In the genomic region with DNA sequence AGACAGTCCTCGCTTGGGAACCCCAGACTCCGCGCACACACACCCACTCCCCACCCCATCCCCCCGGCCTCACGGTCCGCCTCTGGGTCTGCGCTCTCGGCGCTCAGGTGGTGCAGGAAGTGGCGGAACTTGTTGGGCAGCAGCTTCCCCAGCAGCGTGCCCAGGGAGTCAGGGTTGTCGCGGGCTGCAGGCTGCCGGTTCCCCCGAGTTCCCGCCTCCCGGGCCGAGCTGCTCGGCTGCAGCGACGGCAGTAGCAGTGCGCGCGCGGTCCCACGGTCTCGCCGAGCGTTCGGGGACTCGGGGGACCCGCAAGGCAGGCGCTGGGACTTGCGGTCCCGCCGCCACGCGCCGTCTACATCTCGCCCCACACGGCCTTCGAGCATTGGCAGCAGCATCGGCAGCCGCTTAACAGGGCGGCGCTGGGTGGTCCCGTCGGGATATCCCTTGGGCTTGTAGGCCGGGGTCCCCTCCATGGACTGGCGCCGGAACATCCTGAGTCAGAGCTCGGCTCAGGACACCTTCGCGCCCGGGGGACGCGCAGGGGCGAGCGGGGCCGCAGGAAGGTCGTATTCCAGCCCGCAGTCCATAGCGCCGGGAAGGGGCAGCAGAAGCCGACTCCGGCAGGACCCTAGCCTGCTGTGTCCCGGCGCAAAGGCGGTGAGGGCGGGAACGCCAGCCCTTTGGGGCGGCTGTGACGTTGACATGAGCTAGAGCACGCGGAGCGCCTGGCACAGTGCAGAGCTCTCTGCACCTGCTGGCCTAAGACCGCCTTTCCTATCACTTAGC, we compare ENCODE assay signal across 8 mouse cellular contexts. TPM values are rescaled to one million over a fixed set of nuclear protein-coding genes. Genes with fewer than 3 reads are reported as not detected.
A peak's percentile ranks its signal among the peaks of the same experiment; 100 is the strongest.
DNase-seq lines count a peak whose midpoint lies in the region; ATAC-seq and TF ChIP-seq lines count a peak whose summit lies in the region.

No protein-coding gene starts in this region.

- no peaks in the 10 kb centered on the region for H3K36me3 ChIP-seq in limb, embryonic 12.5 days
- no peaks in the 10 kb centered on the region for H3K36me3 ChIP-seq in myocyte (ENCODE audit: control insufficient read depth, insufficient read depth)

- peak overlapping the region; percentile 90 for H3K4me2 ChIP-seq in limb, embryonic 12.5 days
- H3K4me2 ChIP-seq in myocyte (ENCODE audit: low read depth), result peak overlapping the region; percentile 2

- ATAC-seq in limb, embryonic 12.5 days (ENCODE audit: insufficient number of reproducible peaks, insufficient read depth, low FRiP score, low TSS enrichment, low read depth), result no peak

- no peak overlapping the region for H3ac ChIP-seq in myocyte (ENCODE audit: control insufficient read depth, insufficient read length)

- H3K27me3 ChIP-seq in limb, embryonic 12.5 days, result peaks cover 46% of the 10 kb centered on the region
- H3K27me3 ChIP-seq in myocyte (ENCODE audit: control insufficient read depth, insufficient read depth, insufficient read length), result peaks cover 10% of the 10 kb centered on the region

- peak; percentile 34 to 46 for DNase-seq in cerebellum, adult 18-20 months
- no peak for DNase-seq in cerebellum, adult 8-10 months
- DNase-seq in urinary bladder, postnatal 25 days (ENCODE audit: low spot score), result peak; percentile 21
- no peak for DNase-seq in urinary bladder, postnatal 4 days (ENCODE audit: low spot score in 2 of 2)
- DNase-seq in heart, postnatal 14 days, result peak; percentile 48 to 49
- DNase-seq in adipocyte (ENCODE audit: low spot score), result no peak

- peak overlapping the region; percentile 69 for H3K9ac ChIP-seq in limb, embryonic 12.5 days (replicated peaks)

- H3K4me3 ChIP-seq in limb, embryonic 12.5 days (replicated peaks), result peak overlapping the region; percentile 57
- H3K4me3 ChIP-seq in myocyte, result no peak overlapping the region

- WGBS in limb, embryonic 12.5 days, result under 1% methylated on average over 77 of the region's 77 CpGs

- no peaks in the 10 kb centered on the region for H3K79me2 ChIP-seq in myocyte (ENCODE audit: control insufficient read depth, insufficient read depth)

- H3K27ac ChIP-seq in limb, embryonic 12.5 days, result no peak overlapping the region

- TF ChIP-seq POLR2A in myocyte (IDR thresholded peaks at IDR 0.05; ENCODE audit: insufficient read length, low read depth), result no peak

- intact Hi-C loops in heart, postnatal 14 days (cut with DNase I), result no loop called here

- peaks cover 37% of the 10 kb centered on the region for H3K4me1 ChIP-seq in limb, embryonic 12.5 days (replicated peaks)

- H3K9me3 ChIP-seq in limb, embryonic 12.5 days, result no peaks in the 10 kb centered on the region

TF ChIP-seq in myocyte, 11 proteins besides CTCF, POLR2A, EP300 and RAD21:
- peak in 1 of 3 experiments; percentile 6 for TF ChIP-seq MYOD1 (IDR thresholded peaks at IDR 0.05; ENCODE audit: control insufficient read depth in 1 of 3, insufficient read length in 2 of 3, low read depth in 2 of 3)
- TF ChIP-seq TCF3 (IDR thresholded peaks at IDR 0.05; ENCODE audit: insufficient read length, low read depth), result no peak
TF ChIP-seq in myocyte: peak in this region for 1.

RNA-seq across cellular contexts. Expression of a gene that starts 2.2 kb away (rescaled TPM):
- 1 to 10 TPM in 1 of 2 experiments, under 1 TPM in 1; 0.57 to 1.0 TPM for total RNA-seq in heart, postnatal 14 days (2021)
- 3.1 and 5.4 TPM in 2 replicates for polyA plus RNA-seq in limb, embryonic 12.5 days (2016; fragmentation: Nextera tagmentation; extraction: Ambion mirVana)
- polyA plus RNA-seq in myocyte (2012; fragmentation: generic; extraction: Trizol), result 0.12 TPM

RNA-seq across cellular contexts. Expression of a gene that starts 6.4 kb away (rescaled TPM):
- total RNA-seq in heart, postnatal 14 days (2021), result 10 to 100 TPM; 30.0 to 34.5 TPM
- 103 and 108 TPM in 2 replicates for polyA plus RNA-seq in limb, embryonic 12.5 days (2016; fragmentation: Nextera tagmentation; extraction: Ambion mirVana)
- polyA plus RNA-seq in myocyte (2012; fragmentation: generic; extraction: Trizol), result 71.2 TPM

RNA-seq across cellular contexts. Expression of a gene that starts 28.9 kb away (rescaled TPM):
- 1 to 10 TPM; 7.9 to 9.0 TPM for total RNA-seq in heart, postnatal 14 days (2021)
- polyA plus RNA-seq in limb, embryonic 12.5 days (2016; fragmentation: Nextera tagmentation; extraction: Ambion mirVana), result 44.9 and 47.4 TPM in 2 replicates
- 44.9 TPM for polyA plus RNA-seq in myocyte (2012; fragmentation: generic; extraction: Trizol)

RNA-seq across cellular contexts. Expression of a gene that starts 33.5 kb away (rescaled TPM):
- 1 to 10 TPM in 1 of 2 experiments, under 1 TPM in 1; 0.80 to 1.2 TPM for total RNA-seq in heart, postnatal 14 days (2021)
- 194 and 201 TPM in 2 replicates for polyA plus RNA-seq in limb, embryonic 12.5 days (2016; fragmentation: Nextera tagmentation; extraction: Ambion mirVana)
- 21.8 TPM for polyA plus RNA-seq in myocyte (2012; fragmentation: generic; extraction: Trizol)

Comparison
In these comparisons a context has a peak if more than half of its experiments do, and no peak if none do; other contexts are left out.
1. DNase-seq: peak in cerebellum, adult 18-20 months (2 of 2), urinary bladder, postnatal 25 days (single experiment) and heart, postnatal 14 days (2 of 2); none in cerebellum, adult 8-10 months (single experiment), urinary bladder, postnatal 4 days (0 of 2) and adipocyte (single experiment).